Mouse (Mus musculus): ENCODE measurements around the gene Lrrc61. TPM values are rescaled to one million over a fixed set of nuclear protein-coding genes. Genes with fewer than 3 reads are reported as not detected.

Gene Lrrc61
- polyA plus RNA-seq, 1 experiment: 22.7 TPM

GRCm38 (mm10) chr6:48614756-48615155, 60.2 kb downstream of the Lrrc61 start:
- no peak overlapping the region for H3K27ac ChIP-seq (ENCODE audit: insufficient read depth, low read length)
- no peak overlapping the region for H3K4me3 ChIP-seq (ENCODE audit: insufficient read depth, low read length)
- no peaks in the 10 kb centered on the region for H3K4me1 ChIP-seq (ENCODE audit: control insufficient read depth, insufficient read depth, low read length)
- TF ChIP-seq CTCF (IDR thresholded peaks at IDR 0.05; ENCODE audit: extremely low read depth, insufficient read depth, low read length) (no peak), POLR2A (IDR thresholded peaks at IDR 0.05; ENCODE audit: extremely low read depth, insufficient read depth, low read length) (no peak)

- no peak overlapping the region for H3K27ac ChIP-seq (ENCODE audit: insufficient read depth, low read length)
- H3K4me1 ChIP-seq (ENCODE audit: control insufficient read depth, insufficient read depth, low read length): no peaks in the 10 kb centered on the region
- TF ChIP-seq CTCF (IDR thresholded peaks at IDR 0.05; ENCODE audit: extremely low read depth, insufficient read depth, low read length): no peak
- TF ChIP-seq POLR2A (IDR thresholded peaks at IDR 0.05; ENCODE audit: extremely low read depth, insufficient read depth, low read length): no peak
- no peak overlapping the region for H3K4me3 ChIP-seq (ENCODE audit: insufficient read depth, low read length)
These were observed 65.4 kb downstream of the Lrrc61 start for GRCm38 (mm10) chr6:48620031-48620430.

Other genes starting within 250 kb of the Lrrc61 start
- 44.5 and 44.9 TPM in 2 replicates for gene Krba1, start 159.2 kb upstream of the Lrrc61 start, polyA plus RNA-seq (2012; rRNA removed)
- gene Zfp467, start 109.0 kb upstream of the Lrrc61 start, polyA plus RNA-seq (2012; rRNA removed): 25.4 and 26.9 TPM in 2 replicates
- 3.2 and 4.1 TPM in 2 replicates for gene Sspo, start 106.6 kb upstream of the Lrrc61 start, polyA plus RNA-seq (2012; rRNA removed)
- 508 and 534 TPM in 2 replicates for gene Atp6v0e2, start 17.2 kb upstream of the Lrrc61 start, polyA plus RNA-seq (2012; rRNA removed)
- 17.2 and 23.2 TPM in 2 replicates for gene Rarres2, start 18.0 kb downstream of the Lrrc61 start, polyA plus RNA-seq (2012; rRNA removed)
- 1.1 TPM in 1 of 2 replicates, not detected in the other for gene Gm45021, start 34.8 kb downstream of the Lrrc61 start, polyA plus RNA-seq (2012; rRNA removed)
- gene Repin1, start 39.1 kb downstream of the Lrrc61 start, polyA plus RNA-seq (2012; rRNA removed): 81.8 and 96.1 TPM in 2 replicates
- 0.56 TPM in 1 of 2 replicates, not detected in the other for gene Gm44965, start 39.1 kb downstream of the Lrrc61 start, polyA plus RNA-seq (2012; rRNA removed)
- gene Zfp775, start 47.3 kb downstream of the Lrrc61 start, polyA plus RNA-seq (2012; rRNA removed): 6.8 and 6.9 TPM in 2 replicates
- 28.3 and 28.4 TPM in 2 replicates for gene AI854703, start 72.0 kb downstream of the Lrrc61 start, polyA plus RNA-seq (2012; rRNA removed)
- 1.2 and 1.9 TPM in 2 replicates for gene Gimap8, start 92.4 kb downstream of the Lrrc61 start, polyA plus RNA-seq (2012; rRNA removed)
- gene Gimap9, start 121.3 kb downstream of the Lrrc61 start, polyA plus RNA-seq (2012; rRNA removed): 0.65 and 0.66 TPM in 2 replicates
- 0.31 and 0.51 TPM in 2 replicates for gene Gimap4, start 129.8 kb downstream of the Lrrc61 start, polyA plus RNA-seq (2012; rRNA removed)
- 3.6 and 5.1 TPM in 2 replicates for gene Gimap6, start 153.4 kb downstream of the Lrrc61 start, polyA plus RNA-seq (2012; rRNA removed)
- 1.0 TPM in 2 replicates for gene Gm28053, start 163.8 kb downstream of the Lrrc61 start, polyA plus RNA-seq (2012; rRNA removed)
- not detected in 2 replicates for gene Gimap7, start 163.8 kb downstream of the Lrrc61 start, polyA plus RNA-seq (2012; rRNA removed)
- gene Gimap1, start 184.3 kb downstream of the Lrrc61 start, polyA plus RNA-seq (2012; rRNA removed): 1.5 and 1.7 TPM in 2 replicates
- gene Gimap5, start 191.4 kb downstream of the Lrrc61 start, polyA plus RNA-seq (2012; rRNA removed): 0.75 and 0.78 TPM in 2 replicates
- 0.15 and 0.38 TPM in 2 replicates for gene Gimap3, start 216.1 kb downstream of the Lrrc61 start, polyA plus RNA-seq (2012; rRNA removed)

Measured in cortical plate, adult 2 months (tissue).